In the genomic region with DNA sequence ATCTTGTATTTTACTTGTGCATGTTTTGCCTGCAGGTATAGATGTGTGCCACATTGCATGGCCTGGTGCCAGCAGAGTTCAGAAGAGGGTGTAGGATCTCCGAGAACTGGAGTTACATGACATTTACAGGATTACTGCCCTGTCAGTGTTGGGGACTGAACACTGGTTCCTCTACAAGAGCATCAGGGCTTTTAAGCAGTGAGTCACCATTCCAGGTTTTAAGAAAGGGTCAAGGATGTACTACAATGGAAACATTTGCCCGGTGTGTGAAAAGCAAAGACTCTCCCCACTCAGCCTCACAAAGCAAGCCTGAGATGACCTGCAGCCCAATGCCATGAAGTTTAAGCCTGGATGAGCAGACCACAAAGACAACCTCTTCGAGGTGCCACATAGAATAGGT, we compare ENCODE assay signal across 18 mouse cellular contexts.
"Had no signal": no experiment of that assay in that cellular context is flagged by ENCODE, and none has a peak within 500 bp of the region (broad histone marks: within the 10 kb centered on the region; RNA-seq: fewer than 3 reads in every experiment).

No protein-coding gene starts in this region.

- H3K27me3 ChIP-seq: liver, embryonic 15.5 days; lung, embryonic 15.5 days; midbrain, embryonic 12.5 days; midbrain, embryonic 15.5 days; neural tube, embryonic 12.5 days; stomach, embryonic 15.5 days had no signal

- H3K4me2 ChIP-seq: liver, embryonic 15.5 days; lung, embryonic 15.5 days; midbrain, embryonic 12.5 days; midbrain, embryonic 15.5 days; neural tube, embryonic 12.5 days; stomach, embryonic 15.5 days had no signal

- ATAC-seq: liver, postnatal 0 days; lung, postnatal 0 days; midbrain, embryonic 15.5 days had no signal

- DNase-seq: liver, postnatal 0 days; lung, adult 2 months; lung, postnatal 14 days; lung, postnatal 36 days; right cerebral cortex, postnatal 14 days; thymus, adult 2 months; thymus, postnatal 25 days; thymus, postnatal 4 days had no signal

- H3K9me3 ChIP-seq: liver, embryonic 15.5 days; lung, embryonic 15.5 days; midbrain, embryonic 12.5 days; midbrain, embryonic 15.5 days; neural tube, embryonic 12.5 days; stomach, embryonic 15.5 days had no signal

- H3K4me1 ChIP-seq: liver, embryonic 15.5 days; lung, embryonic 15.5 days; megakaryocyte, embryonic 14.5 days; midbrain, embryonic 12.5 days; midbrain, embryonic 15.5 days; neural tube, embryonic 12.5 days; stomach, embryonic 15.5 days had no signal

- H3K9ac ChIP-seq: liver, embryonic 15.5 days; liver, postnatal 0 days; lung, embryonic 15.5 days; midbrain, embryonic 12.5 days; midbrain, embryonic 15.5 days; neural tube, embryonic 12.5 days; stomach, embryonic 15.5 days had no signal

- H3K27ac ChIP-seq: liver, embryonic 15.5 days; lung, embryonic 15.5 days; macrophage; midbrain, embryonic 12.5 days; midbrain, embryonic 15.5 days; neural tube, embryonic 12.5 days; stomach, embryonic 15.5 days; stomach, postnatal 0 days had no signal

- H3K4me3 ChIP-seq: liver, embryonic 15.5 days; lung, embryonic 15.5 days; megakaryocyte, embryonic 14.5 days; midbrain, embryonic 12.5 days; midbrain, embryonic 15.5 days; neural tube, embryonic 12.5 days; stomach, embryonic 15.5 days had no signal

- H3K36me3 ChIP-seq: liver, embryonic 15.5 days; lung, embryonic 15.5 days; midbrain, embryonic 12.5 days; midbrain, embryonic 15.5 days; neural tube, embryonic 12.5 days; stomach, embryonic 15.5 days had no signal
